Mouse (Mus musculus) heart, postnatal 0 days (tissue): ENCODE data around the gene Arl2. TPM values are rescaled to one million over a fixed set of nuclear protein-coding genes. Genes with fewer than 3 reads are reported as not detected.

Experiments
- ATAC-seq: fragments of 200-750 bp; cut with Nextera tagmentation; 2 replicates; pipeline ENCODE4 v1.8.0; 2017; ENCODE audit warnings: low read depth, moderate number of reproducible peaks, moderate library complexity; ENCODE audit not compliant: insufficient read depth
- DNase-seq: peaks from one replicate; pipeline ENCODE4 v3.0.0-alpha.2; 2016; ENCODE audit warnings: low spot score
- H3K27ac ChIP-seq: fragments of 300-500 bp; sonication (generic); 2 replicates; pipeline ENCODE4 v1.5.1; 2014; ENCODE audit warnings: low read depth, mild to moderate bottlenecking
- H3K27me3 ChIP-seq: fragments of 300-500 bp; sonication (generic); 2 replicates; pipeline ENCODE4 v1.6.1; 2014; ENCODE audit warnings: low read length, mixed read lengths; ENCODE audit not compliant: control insufficient read depth, insufficient read depth
- H3K36me3 ChIP-seq: fragments of 300-500 bp; sonication (generic); replicated peaks from 2 replicates; pipeline ENCODE4 v1.6.1; 2014; ENCODE audit warnings: low read length, mixed read lengths; ENCODE audit not compliant: control insufficient read depth, insufficient read depth
- H3K4me1 ChIP-seq: fragments of 300-500 bp; sonication (generic); 2 replicates; pipeline ENCODE4 v1.6.1; 2014; ENCODE audit warnings: antibody characterized with exemption; ENCODE audit not compliant: control insufficient read depth, insufficient read depth
- H3K4me2 ChIP-seq: fragments of 300-500 bp; sonication (generic); 2 replicates; pipeline ENCODE4 v1.6.1; 2014; ENCODE audit warnings: low read depth, mild to moderate bottlenecking, low read length, moderate library complexity
- H3K4me3 ChIP-seq: fragments of 300-500 bp; sonication (generic); 2 replicates; pipeline ENCODE4 v1.5.1; 2014; ENCODE audit warnings: low read depth, low read length
- H3K9ac ChIP-seq: fragments of 300-500 bp; sonication (generic); replicated peaks from 2 replicates; pipeline ENCODE4 v1.6.1; 2014; ENCODE audit warnings: low read depth, low read length, mixed read lengths
- H3K9me3 ChIP-seq: fragments of 300-500 bp; sonication (generic); replicated peaks from 2 replicates; pipeline ENCODE4 v1.6.1; 2016; ENCODE audit warnings: low read length; ENCODE audit not compliant: control insufficient read depth
- CTCF ChIP-seq: IDR thresholded peaks from 2 replicates; pipeline ENCODE4 v1.5.1; 2016; ENCODE audit warnings: antibody characterized with exemption, control low read depth, low read depth
- EP300 ChIP-seq: IDR thresholded peaks from 2 replicates; pipeline ENCODE4 v1.6.1; 2016; ENCODE audit warnings: antibody characterized with exemption, low read depth
- WGBS: fragments of 180-500 bp; shearing (Covaris S2); extraction: QIAGEN DNeasy Blood & Tissue Kit; methylation state at CpG from one replicate; pipeline ENCODE4 v1.1.7; 2014; 5-methylcytosine and 5-hydroxymethylcytosine counted together
- polyA plus RNA-seq: library from polyadenylated mRNA; unstranded; fragments of >200 nt; fragmentation: Nextera tagmentation; extraction: Ambion mirVana; gene quantifications from 2 replicates; pipeline ENCODE4 v1.2.1, GENCODE M21; 2015
- total RNA-seq: library from RNA; depleted of rRNA; stranded (reverse); fragments of >200 nt; gene quantifications from 2 replicates; pipeline ENCODE4 v1.2.3, GENCODE M21; 2014; ENCODE audit warnings: low replicate concordance; rRNA removed

Gene Arl2
- total and polyA plus RNA-seq, 2 experiments from 2014 or later, result 59.2 to 96.6 TPM

GRCm38 (mm10) chr19:6084478-6085248, 56.7 kb downstream of the Arl2 start, which contains the start of the genes Zfpl1 and Cdca5:
TSS of gene Zfpl1 (minus strand) at chr19:6084956.
TSS of gene Cdca5 (plus strand) at chr19:6084983.
- H3K36me3 ChIP-seq, result peaks cover 38% of the 10 kb centered on the region

More at GRCm38 (mm10) chr19:6084478-6085248, 56.7 kb downstream of the Arl2 start, which contains the start of the genes Zfpl1 and Cdca5:
- WGBS, result under 1% methylated on average over 58 of the region's 58 CpGs
- peak; percentile 92 for ATAC-seq
- DNase-seq, result peak; percentile 96
- peak within 1 kb of the TSS; percentile 60 for H3K27ac ChIP-seq
- peak within 1 kb of the TSS; percentile 72 for H3K4me3 ChIP-seq
- TF ChIP-seq CTCF (no peak), EP300 (0 out of 2 replicates have a peak, but pooled peaks have one; percentile 56)
- H3K9ac ChIP-seq, result peak within 1 kb of the TSS; percentile 73
- no peaks in the 10 kb centered on the region for H3K9me3 ChIP-seq
- peak within 1 kb of the TSS; percentile 87 for H3K4me2 ChIP-seq
- no peaks in the 10 kb centered on the region for H3K27me3 ChIP-seq
- H3K4me1 ChIP-seq, result peaks cover 13% of the 10 kb centered on the region

Other genes starting within 250 kb of the Arl2 start
Only the 30 nearest of the 31 such genes appear.
- gene Dpf2, start 228.5 kb downstream of the Arl2 start, total RNA-seq, result 57.8 and 91.8 TPM in 2 replicates
- gene Dpf2, start 228.5 kb downstream of the Arl2 start, polyA plus RNA-seq, result 60.5 and 61.4 TPM in 2 replicates
- gene Cdc42ep2, start 216.7 kb downstream of the Arl2 start, total RNA-seq, result 15.7 and 17.4 TPM in 2 replicates
- 8.8 and 9.5 TPM in 2 replicates for gene Cdc42ep2, start 216.7 kb downstream of the Arl2 start, polyA plus RNA-seq
- 44.7 and 64.3 TPM in 2 replicates for gene Pola2, start 177.3 kb downstream of the Arl2 start, total RNA-seq
- 32.7 and 34.1 TPM in 2 replicates for gene Pola2, start 177.3 kb downstream of the Arl2 start, polyA plus RNA-seq
- not detected in 2 replicates for gene Slc22a20, start 155.4 kb downstream of the Arl2 start, total RNA-seq
- not detected in 2 replicates for gene Slc22a20, start 155.4 kb downstream of the Arl2 start, polyA plus RNA-seq
- 18.9 and 19.3 TPM in 2 replicates for gene Capn1, start 125.7 kb downstream of the Arl2 start, total RNA-seq
- 4.9 and 5.3 TPM in 2 replicates for gene Capn1, start 125.7 kb downstream of the Arl2 start, polyA plus RNA-seq
- 12.0 and 16.0 TPM in 2 replicates for gene Syvn1, start 95.0 kb downstream of the Arl2 start, total RNA-seq
- 9.2 and 10.2 TPM in 2 replicates for gene Syvn1, start 95.0 kb downstream of the Arl2 start, polyA plus RNA-seq
- 18.7 and 37.1 TPM in 2 replicates for gene Mrpl49, start 83.8 kb downstream of the Arl2 start, total RNA-seq
- 49.7 and 53.5 TPM in 2 replicates for gene Mrpl49, start 83.8 kb downstream of the Arl2 start, polyA plus RNA-seq
- gene Fau, start 83.7 kb downstream of the Arl2 start, total RNA-seq, result 562 and 833 TPM in 2 replicates
- gene Fau, start 83.7 kb downstream of the Arl2 start, polyA plus RNA-seq, result 484 and 508 TPM in 2 replicates
- 46.7 and 58.4 TPM in 2 replicates for gene Znhit2, start 80.4 kb downstream of the Arl2 start, total RNA-seq
- 21.4 and 22.7 TPM in 2 replicates for gene Znhit2, start 80.4 kb downstream of the Arl2 start, polyA plus RNA-seq
- gene Tm7sf2, start 73.2 kb downstream of the Arl2 start, total RNA-seq, result 13.1 and 14.4 TPM in 2 replicates
- gene Tm7sf2, start 73.2 kb downstream of the Arl2 start, polyA plus RNA-seq, result 3.2 and 3.3 TPM in 2 replicates
- 55.2 and 59.7 TPM in 2 replicates for gene Vps51, start 64.3 kb downstream of the Arl2 start, total RNA-seq
- gene Vps51, start 64.3 kb downstream of the Arl2 start, polyA plus RNA-seq, result 32.5 and 35.8 TPM in 2 replicates
- gene Tmem262, start 61.5 kb downstream of the Arl2 start, total RNA-seq, result not detected in 2 replicates
- gene Tmem262, start 61.5 kb downstream of the Arl2 start, polyA plus RNA-seq, result not detected in 2 replicates
- not detected in 2 replicates for gene Gm28374, start 59.3 kb downstream of the Arl2 start, total RNA-seq
- 0.72 and 0.99 TPM in 2 replicates for gene Gm28374, start 59.3 kb downstream of the Arl2 start, polyA plus RNA-seq
- gene Zfpl1, start 56.6 kb downstream of the Arl2 start, total RNA-seq, result 50.8 and 55.5 TPM in 2 replicates
- 36.1 and 37.5 TPM in 2 replicates for gene Zfpl1, start 56.6 kb downstream of the Arl2 start, polyA plus RNA-seq
- 2.2 and 6.8 TPM in 2 replicates for gene Cdca5, start 56.6 kb downstream of the Arl2 start, total RNA-seq
- 5.7 and 6.4 TPM in 2 replicates for gene Cdca5, start 56.6 kb downstream of the Arl2 start, polyA plus RNA-seq
- not detected in 2 replicates for gene AC131692.1, start 47.1 kb downstream of the Arl2 start, total RNA-seq
- not detected in 2 replicates for gene AC131692.1, start 47.1 kb downstream of the Arl2 start, polyA plus RNA-seq
- gene Naaladl1, start 35.8 kb downstream of the Arl2 start, total RNA-seq, result not detected in 2 replicates
- gene Naaladl1, start 35.8 kb downstream of the Arl2 start, polyA plus RNA-seq, result 0.07 TPM in 1 of 2 replicates, not detected in the other
- gene Sac3d1, start 22.9 kb downstream of the Arl2 start, total RNA-seq, result 46.5 and 48.8 TPM in 2 replicates
- gene Sac3d1, start 22.9 kb downstream of the Arl2 start, polyA plus RNA-seq, result 25.1 and 25.8 TPM in 2 replicates
- gene Snx15, start 13.2 kb downstream of the Arl2 start, total RNA-seq, result 30.5 and 55.7 TPM in 2 replicates
- gene Snx15, start 13.2 kb downstream of the Arl2 start, polyA plus RNA-seq, result 17.5 and 18.5 TPM in 2 replicates
- 0.46 TPM in 1 of 2 replicates, not detected in the other for gene Batf2, start 565 bp downstream of the Arl2 start, total RNA-seq
- gene Batf2, start 565 bp downstream of the Arl2 start, polyA plus RNA-seq, result 0.16 and 0.18 TPM in 2 replicates
- not detected in 2 replicates for gene Majin, start 42.8 kb upstream of the Arl2 start, total RNA-seq
- gene Majin, start 42.8 kb upstream of the Arl2 start, polyA plus RNA-seq, result not detected in 2 replicates
- not detected in 2 replicates for gene Gpha2, start 84.8 kb upstream of the Arl2 start, total RNA-seq
- gene Gpha2, start 84.8 kb upstream of the Arl2 start, polyA plus RNA-seq, result not detected in 2 replicates
- 20.6 and 40.3 TPM in 2 replicates for gene Ppp2r5b, start 94.3 kb upstream of the Arl2 start, total RNA-seq
- gene Ppp2r5b, start 94.3 kb upstream of the Arl2 start, polyA plus RNA-seq, result 18.3 and 18.6 TPM in 2 replicates
- 18.9 and 24.5 TPM in 2 replicates for gene Atg2a, start 100.1 kb upstream of the Arl2 start, total RNA-seq
- gene Atg2a, start 100.1 kb upstream of the Arl2 start, polyA plus RNA-seq, result 4.7 and 5.6 TPM in 2 replicates
- 127 and 200 TPM in 2 replicates for gene Ehd1, start 135.2 kb upstream of the Arl2 start, total RNA-seq
- 56.4 and 60.3 TPM in 2 replicates for gene Ehd1, start 135.2 kb upstream of the Arl2 start, polyA plus RNA-seq
- 4.8 and 9.5 TPM in 2 replicates for gene Cdc42bpg, start 164.9 kb upstream of the Arl2 start, total RNA-seq
- gene Cdc42bpg, start 164.9 kb upstream of the Arl2 start, polyA plus RNA-seq, result 0.49 and 0.51 TPM in 2 replicates
- gene Men1, start 193.4 kb upstream of the Arl2 start, total RNA-seq, result 20.6 and 46.5 TPM in 2 replicates
- 20.1 and 20.3 TPM in 2 replicates for gene Men1, start 193.4 kb upstream of the Arl2 start, polyA plus RNA-seq
- 48.4 and 59.1 TPM in 2 replicates for gene Map4k2, start 199.6 kb upstream of the Arl2 start, total RNA-seq
- 9.6 and 10.1 TPM in 2 replicates for gene Map4k2, start 199.6 kb upstream of the Arl2 start, polyA plus RNA-seq
- 41.8 and 94.6 TPM in 2 replicates for gene Sf1, start 222.1 kb upstream of the Arl2 start, total RNA-seq
- gene Sf1, start 222.1 kb upstream of the Arl2 start, polyA plus RNA-seq, result 31.8 and 38.3 TPM in 2 replicates
- 451 and 487 TPM in 2 replicates for gene Pygm, start 242.9 kb upstream of the Arl2 start, total RNA-seq
- 390 and 400 TPM in 2 replicates for gene Pygm, start 242.9 kb upstream of the Arl2 start, polyA plus RNA-seq